Mouse (Mus musculus) E14TG2a.4 (cell line): ENCODE results near the gene Ubxn2a.

Experiments used
- CTCF ChIP-seq: conservative IDR thresholded peaks from 2 replicates; pipeline ENCODE4 v1.5.1; 2014; ENCODE audit warnings: low read length
- NANOG ChIP-seq: IDR thresholded peaks from 2 replicates; pipeline ENCODE4 v1.6.1; 2014; ENCODE audit warnings: borderline replicate concordance, low read length, mixed read lengths
- POU5F1 ChIP-seq: IDR thresholded peaks from 2 replicates; pipeline ENCODE4 v1.6.1; 2014; ENCODE audit warnings: low read length, borderline replicate concordance

DNA sequence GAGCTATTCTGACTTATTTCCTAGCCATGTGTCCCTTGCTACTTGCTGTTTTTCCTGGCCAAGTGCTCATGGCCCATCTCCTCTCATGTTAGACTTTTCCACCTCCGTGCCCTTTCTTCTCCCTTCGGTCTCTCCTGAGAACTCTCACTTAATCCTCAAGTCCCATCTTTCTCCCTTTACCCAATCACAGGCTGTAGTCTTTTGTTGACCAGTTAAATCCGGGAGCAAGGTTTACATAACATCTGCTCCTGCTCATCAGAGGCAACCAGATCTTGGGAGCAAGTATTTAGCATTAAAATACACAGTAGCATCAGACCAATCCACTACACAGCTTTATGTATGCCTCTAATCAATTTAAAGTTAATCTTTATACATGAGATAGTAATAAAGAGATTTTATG, 6.9 kb upstream of the Ubxn2a start:
- no peak for TF ChIP-seq CTCF
- TF ChIP-seq NANOG = no peak
- TF ChIP-seq POU5F1 = no peak
